Mouse (Mus musculus): Measurements from ENCODE around the gene Casd1.

Gene Casd1

DNA sequence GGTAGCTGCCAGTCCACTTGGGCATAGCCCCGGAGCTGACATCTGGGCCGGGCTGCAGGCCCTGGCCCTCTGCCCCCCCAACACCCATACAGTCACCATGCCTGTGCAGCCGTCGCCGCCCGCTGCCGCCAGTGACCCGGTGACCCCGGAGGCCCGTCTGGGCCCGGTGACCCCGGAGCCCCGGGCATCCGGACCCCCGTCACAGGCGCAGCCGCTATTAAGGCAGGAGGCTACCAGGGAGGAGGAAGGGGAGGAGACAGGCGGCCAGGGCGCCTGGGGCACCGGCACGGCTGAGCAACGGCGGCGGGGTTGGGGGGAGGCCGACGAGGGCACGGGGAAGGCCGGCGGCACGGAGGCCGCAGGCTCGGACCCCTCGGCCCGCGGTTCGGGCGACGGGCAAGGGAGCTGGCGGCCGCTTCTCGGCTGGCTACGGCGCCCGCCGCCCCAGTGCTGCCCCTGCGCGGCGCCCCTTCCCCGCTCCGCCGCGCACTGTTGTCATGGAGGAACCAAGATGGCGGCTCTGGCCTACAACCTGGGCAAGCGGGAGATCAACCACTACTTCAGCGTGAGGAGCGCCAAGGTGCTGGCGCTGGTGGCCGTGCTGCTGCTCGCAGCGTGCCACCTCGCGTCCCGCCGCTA is at the start of gene Casd1:
Gene Casd1 (plus strand): TSS at position 182 of the 639 bp plus-strand sequence.
- DNase-seq: peak; percentile 97

DNA sequence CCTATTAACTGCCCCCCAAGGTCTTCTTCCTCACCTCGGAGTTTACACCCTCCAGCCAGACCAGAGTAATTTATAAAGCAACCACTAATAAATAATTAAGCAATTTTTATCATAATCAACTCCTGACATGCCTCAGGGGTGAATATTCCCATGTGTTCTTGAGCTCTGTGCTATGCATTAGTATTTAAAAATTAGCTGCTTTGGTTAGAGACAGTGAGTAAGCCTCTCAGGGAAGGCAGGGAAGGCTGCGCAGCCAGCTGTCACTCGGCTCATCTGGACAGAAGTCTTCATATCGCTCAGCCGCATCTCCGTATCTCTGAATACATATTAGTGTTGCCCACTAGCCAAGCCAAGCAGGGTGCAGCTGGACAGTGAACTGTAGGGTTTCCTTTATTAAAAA is 45.3 kb upstream of the Casd1 start:
- no peak for DNase-seq

DNA sequence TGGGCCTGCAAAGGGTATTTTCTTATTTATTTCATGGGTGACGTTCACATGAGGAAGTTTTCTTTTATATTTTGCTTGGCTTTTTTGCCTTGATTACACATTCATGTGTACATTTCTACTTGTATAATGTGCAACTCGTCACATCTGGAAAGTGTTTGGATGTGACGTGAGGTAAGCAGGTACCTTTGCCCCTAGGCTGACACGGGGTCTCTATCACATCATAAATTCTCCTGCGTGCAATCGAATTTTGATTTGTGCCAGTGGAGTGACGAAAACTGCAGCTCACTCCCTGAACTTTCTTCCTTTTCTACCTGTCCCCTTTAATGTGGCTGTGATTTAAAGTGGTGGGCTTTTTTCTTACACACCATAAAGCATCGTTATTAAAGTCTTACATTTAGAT is 43.6 kb upstream of the Casd1 start:
- no peak for DNase-seq

DNA sequence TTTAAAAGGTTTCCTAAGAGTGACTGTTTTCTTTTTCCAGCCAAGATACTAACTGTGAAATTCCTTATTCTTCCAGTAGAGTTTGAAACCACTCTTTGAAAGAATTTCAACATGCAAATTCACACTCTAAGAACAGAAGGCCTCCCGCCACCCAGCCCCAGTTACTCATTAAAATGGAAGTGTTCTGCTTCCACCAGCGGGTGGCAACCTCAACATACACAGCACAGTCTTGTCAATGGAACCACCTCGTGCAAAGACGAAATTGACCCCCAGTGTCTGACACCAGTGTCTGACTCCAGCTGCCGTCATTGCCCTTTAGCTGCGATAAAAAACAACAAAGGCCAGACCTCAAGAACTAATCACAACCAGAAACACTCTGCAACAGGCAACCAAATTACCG is 43.0 kb upstream of the Casd1 start:
- DNase-seq: no peak

DNA sequence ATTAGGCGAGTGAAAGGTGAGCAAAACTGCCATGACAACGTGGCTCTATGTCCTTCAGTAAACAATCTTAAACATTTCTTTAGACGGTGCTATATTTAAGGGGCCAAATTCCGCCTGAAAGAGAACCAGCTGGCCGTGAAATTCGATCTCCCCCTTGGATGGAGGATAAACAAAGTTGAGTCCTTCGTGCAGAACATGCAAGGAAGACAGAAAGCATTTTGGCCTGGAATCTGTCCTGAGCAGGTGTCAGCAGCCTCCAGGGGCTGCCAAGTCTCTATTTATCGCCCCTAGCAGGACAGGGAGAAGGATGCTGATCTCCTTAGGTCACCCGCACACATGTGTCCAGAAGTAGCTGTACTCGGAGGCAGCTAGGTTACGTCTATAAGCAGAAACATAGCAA is 39.5 kb upstream of the Casd1 start:
- DNase-seq: no peak

DNA sequence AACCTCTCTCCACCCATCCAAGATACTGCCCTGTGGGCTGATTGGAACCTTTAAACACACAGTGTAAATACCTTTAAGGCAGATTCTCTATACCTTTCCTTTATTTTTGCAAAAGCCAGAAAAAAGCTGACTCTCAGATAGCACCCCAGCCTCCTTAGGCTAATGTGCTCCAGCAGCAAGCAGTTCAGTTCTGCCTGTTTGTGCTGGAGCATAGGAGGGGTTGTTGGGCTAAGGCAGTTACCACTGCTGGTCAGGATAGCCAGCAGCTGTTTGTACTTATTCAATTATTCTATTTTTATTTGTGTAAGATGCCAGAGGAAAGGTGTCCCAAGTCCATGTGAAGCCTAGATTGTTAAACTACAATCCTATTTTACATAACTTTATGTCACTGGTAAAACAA is 39.0 kb upstream of the Casd1 start:
- no peak for DNase-seq

DNA sequence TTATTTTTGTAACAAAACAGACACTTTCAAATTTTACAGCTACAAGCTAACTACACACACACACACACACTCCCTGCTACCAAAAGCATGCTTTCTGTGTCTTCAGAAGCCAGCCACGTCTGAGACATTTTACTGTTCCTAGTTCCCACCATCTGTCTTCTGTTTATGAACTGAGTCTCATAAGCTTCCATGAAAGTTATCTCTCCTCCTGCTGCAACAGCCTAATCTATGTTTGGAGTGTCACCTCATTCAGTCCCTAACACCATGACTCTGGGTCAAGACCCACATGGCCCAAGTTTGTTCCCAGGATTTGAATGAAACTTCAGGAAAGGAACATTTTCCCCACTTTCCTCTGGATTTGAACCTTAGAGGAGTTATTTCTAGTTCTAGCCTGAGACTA is 38.2 kb upstream of the Casd1 start:
- DNase-seq: no peak

DNA sequence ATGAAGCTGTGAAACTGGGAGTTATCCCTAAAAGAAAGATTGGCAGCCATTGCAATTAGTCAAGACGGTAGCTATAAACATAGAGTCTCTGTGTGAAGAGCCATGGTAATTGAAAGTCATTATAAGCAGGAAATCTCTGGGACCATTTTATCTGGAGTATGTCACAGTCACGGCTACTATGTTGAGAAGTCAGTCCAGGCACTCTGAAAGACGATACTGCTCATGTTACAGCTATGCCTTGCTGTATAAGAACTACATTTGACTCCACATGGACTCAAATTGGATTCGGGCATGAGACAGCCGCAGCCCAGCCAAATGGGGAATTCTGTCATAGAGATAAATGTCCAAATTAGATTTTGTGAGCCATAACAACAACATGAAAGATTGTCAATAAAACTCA is 37.2 kb upstream of the Casd1 start:
- DNase-seq: no peak

DNA sequence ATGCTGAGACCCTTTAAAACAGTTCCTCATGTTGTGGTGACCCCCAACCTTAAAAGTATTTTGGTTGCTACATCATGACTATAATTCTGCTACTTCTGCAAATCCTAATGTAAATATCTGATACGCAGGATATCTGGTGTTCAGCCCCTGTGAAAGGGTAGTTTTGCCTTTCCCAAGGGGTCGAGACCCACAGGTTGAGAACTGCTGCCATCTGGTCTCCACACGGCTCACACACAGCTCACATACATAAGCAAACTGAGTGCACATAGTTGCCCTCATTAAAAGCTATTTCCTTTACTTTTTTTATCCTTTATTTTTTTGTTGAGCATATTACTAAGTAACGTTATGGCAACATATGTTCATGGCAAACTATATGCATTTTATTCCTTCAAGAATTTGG is 30.2 kb upstream of the Casd1 start:
- no peak for DNase-seq

DNA sequence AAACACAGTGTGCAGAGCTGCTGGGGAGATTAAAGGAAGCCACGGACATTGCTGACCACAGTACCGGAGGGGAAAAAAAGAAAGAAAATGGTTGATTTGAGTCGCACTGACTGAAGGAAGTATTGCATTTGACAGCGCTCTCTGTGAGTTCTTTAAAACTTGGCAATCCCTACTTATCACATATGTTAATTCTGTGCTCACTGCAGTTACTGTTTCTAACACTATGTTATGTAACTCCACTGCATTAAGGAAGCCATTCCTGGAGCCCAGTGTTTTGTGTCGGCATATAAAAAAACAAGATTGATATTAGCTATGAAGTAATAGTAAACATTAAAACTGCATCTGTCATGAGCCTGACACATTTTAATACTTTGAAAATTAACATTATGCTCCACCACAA is 22.9 kb upstream of the Casd1 start:
- no peak for DNase-seq

DNA sequence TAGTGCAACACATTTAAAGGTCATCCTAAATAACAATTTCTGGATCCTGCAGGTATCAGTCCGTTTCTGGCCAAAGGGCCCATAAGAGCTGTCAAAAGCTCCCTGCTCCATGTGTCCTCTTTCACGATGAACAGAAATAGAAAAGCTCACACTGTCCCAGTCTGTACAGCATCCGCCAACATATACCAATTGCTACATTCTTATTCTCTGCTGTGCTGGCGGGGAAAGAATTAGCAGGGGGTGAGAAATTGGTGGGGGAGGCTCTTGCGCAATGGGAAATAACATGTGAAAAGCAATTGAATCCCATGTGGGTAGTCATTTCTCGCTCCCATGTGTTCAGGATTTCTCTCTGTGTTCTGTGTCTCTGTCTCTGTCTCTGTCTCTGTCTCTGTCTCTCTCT is 22.3 kb upstream of the Casd1 start:
- DNase-seq: no peak

DNA sequence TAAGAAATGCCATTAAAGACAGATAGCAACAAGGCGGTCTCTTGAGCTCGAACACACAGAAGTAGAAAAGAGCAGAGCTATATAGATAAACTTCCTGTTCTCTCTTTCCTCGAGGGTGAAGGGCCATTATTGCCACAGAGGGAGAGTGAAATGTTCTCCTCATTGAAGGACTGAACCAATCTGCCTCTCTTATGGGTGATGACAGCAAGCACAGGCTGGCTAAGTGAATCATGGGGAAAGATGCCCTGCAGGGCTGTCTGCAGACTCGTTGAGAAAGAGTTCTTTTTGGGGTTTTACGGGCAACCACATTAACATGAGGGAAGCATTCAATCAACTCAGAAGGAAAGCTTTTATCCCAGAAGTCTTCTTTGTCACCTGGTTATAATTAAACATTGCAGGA is 21.0 kb upstream of the Casd1 start:
- no peak for DNase-seq

DNA sequence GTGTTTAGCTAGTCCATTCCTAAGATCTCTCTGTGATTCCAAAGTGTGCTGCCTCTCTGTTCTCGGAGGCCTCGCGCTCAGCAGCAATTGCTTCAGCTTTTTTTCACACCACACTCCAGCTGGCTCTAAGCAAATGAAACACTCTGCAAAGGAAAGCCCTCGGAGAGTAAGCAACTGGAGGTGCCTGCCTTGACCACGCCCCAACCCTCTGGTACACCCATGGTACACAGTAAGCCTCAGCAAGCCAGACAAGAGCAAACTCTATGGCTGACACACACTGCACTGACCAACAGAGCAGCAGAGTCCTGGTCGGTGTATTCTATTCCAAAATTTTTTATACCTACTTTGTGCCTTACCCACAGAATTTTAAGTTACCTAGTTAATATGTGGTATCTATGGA is 17.2 kb upstream of the Casd1 start:
- DNase-seq: no peak

DNA sequence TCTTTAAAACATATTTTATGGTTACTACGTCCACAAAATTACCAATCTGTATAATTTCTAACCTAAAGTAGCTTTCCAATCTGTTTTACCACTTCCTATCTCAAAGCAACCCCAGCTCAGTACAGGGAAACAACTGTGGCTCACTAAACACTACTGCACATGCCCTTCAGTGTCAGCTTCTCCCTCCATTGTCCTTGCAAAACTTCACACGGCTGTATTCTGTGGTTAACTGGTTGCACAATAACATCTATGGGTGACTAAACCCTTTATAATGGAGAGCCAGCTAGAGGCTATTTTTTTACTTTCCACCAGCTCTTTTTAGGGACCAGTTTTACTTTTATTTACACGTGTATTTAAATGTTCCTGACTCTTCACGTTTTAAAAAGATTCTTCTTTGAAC is 12.7 kb upstream of the Casd1 start:
- DNase-seq: no peak

DNA sequence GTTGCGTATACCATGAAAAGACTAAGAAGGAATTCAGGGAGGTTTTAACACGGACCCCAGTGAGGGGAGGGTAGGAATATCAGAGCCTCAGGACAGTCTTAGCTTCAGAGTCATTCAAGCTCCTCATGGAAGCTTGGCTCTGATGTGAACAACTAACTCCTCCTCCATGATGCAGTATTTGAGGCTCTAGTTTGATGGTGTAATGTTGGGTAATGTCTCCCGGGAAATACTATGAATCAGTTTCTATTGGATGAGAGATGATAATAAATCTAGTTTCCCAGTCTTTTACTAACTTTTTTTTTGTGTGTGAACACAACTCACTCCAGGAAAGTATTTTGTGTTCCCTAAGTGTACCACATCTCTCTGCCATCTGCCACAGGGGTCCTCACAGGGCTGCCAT is 11.9 kb upstream of the Casd1 start:
- no peak for DNase-seq

DNA sequence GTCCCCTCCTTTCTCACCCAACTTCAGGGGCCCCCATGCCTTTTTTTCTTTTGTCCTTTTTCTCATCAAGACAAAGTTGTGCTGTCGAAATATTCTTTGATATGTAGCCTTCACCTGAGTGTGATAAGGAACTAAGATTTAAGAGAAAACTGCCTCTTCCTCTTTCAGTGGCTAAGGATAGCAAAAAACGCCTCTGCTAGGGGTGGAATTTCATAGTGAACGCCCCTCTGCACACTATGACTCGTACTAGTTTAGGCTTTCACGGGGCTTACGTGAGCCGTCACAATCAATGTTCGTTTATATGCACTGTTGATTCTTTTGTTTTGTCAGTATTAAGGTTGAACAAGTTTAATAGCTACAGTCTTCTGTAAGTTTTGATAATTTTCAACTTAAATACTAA is 10.6 kb upstream of the Casd1 start:
- no peak for DNase-seq

DNA sequence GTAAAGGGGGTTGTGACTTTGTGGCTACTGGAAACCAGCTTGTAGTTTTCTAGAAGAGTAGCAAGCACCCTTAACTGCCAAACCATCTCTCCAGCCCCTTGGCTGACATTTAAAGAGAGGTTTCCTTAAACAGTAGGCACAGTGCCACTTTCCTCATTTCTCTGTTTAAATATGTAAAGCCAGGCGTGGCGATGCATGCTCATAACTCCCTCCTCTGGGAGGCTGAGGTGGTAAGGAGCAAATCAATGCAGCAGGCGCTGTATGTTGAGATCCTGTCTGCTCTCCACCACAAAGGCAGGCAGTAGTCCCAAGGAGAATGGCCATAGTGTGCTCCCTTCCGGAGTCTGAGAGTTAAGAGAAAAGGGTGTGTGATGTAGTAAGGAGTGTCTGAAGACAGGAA is 2.9 kb upstream of the Casd1 start:
- DNase-seq: no peak

DNA sequence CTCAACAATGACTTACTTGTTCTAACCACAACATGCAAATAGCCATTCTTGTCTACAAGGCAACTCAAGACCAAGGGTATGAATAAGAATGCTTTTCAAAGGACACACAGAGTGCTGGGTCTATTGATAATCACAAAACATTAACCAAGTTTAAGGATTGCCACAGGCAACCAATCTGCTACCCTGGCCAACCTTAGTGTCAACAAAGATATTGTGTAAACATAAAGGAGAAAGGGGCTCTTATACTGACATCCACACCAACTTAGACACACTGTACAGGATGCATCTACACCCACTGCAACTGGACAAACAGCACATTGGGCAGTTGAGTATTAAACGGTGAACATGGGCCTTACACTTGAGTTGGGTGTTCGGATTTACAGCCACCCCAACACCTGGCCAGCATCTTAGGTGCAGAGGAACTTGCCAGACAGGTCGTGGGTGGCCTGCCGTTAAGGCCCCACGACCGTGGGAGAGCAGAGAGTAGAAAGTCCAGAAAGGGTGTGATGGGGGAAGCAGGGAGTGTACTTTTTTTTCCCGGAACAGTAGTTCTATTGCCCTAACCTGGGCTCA is 468 bp upstream of the Casd1 start:
- no peak for DNase-seq

DNA sequence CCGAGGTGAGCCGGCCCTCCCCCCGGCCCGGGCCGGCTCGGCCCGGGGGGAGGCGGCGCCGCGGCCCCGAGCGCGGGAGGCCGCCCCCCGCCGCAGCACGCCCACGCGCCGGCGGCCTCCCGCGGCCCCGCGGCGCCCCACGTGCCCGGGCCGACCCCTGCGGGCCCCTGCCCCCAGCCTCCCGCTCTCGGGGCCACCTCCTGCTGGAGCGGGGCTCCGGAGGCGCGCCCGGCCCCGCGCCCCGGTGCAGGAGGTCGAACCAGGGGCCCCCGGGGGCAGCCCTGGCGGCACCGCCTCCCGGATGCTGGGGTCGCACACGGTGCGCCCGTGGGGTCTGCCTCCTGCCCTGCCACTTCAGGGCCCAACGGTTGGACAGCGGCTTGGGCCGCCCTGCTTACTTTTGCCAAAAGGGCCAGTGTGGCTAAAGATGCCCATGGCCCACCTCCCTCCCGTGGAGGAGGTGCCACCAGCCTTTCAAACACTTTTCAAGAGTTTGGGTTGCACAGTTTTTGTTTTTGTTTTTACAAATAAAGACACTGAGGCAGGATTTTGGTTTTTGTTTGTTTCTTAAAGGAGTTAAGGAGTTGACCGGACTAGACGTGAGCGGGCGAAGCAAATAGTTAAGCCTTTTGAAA is 775 bp downstream of the Casd1 start:
- DNase-seq: peak; percentile 95

DNA sequence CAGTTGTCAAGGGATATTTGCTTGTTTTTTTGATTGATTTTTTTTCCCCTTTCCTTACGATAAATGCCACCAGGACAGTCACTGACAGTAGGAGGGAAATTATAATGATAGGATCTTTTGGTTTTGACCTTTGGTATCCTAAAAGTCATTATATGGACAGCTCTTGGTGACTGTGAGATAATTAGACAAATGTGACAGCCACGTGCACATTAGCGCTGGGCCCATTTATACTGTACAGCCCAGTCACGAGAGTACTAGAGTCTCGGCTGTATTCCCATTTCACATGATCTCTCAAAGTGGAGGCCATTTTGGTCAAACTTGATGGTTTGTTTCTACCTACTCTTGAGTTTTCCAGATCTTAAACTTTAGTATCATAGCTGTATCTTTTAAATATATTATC is 1.4 kb downstream of the Casd1 start:
- DNase-seq: no peak

DNA sequence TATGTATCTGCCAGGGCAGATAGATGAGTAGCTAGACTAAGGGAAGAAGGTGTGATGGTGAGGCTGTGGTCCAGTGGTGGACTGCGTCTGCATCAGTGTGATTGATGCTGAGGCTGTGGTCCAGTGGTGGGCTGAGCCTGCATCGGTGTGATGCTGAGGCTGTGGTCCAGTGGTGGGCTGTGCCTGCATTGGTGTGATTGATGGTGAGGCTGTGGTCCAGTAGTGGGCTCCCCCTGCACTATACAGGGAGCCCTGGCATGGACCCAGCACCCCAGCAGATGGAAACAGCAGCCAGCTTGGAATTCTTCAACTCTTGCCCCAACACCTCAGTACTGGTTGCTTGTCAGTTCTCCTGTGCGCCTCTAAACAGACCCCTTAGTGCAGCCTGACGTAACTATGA is 5.8 kb downstream of the Casd1 start:
- DNase-seq: peak; percentile 78

DNA sequence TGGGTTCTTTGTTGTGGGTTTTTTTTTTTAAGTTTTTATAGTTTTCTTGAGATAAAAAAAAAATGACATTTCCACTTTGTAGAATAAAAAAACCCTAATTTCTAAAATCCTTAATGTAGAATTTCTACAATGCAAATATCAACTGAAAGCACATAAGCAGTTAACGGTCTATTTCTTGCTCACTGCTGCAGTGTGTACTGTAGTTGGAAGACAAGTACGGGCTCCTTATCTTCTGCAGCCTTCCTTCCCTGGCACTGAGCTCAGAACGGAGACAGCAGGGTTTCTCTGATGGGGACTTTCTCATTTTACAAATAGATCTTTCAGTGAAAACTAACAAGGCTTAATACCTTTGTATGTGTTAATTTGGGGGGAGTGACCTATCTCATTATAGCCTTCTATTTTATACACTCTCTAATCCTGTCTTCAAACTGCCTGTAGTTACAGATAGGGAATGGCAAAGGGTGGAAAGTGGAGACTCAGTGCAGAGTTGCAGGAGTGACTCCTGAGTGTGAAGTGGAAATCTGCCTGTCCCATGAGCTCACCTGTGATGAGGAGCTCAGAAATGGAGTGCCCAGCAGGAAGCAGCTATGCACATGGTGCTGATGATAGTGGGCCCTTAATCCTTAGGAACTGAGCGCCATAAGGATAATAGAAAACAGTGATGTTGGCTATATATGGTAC is 9.7 kb downstream of the Casd1 start:
- no peak for DNase-seq

DNA sequence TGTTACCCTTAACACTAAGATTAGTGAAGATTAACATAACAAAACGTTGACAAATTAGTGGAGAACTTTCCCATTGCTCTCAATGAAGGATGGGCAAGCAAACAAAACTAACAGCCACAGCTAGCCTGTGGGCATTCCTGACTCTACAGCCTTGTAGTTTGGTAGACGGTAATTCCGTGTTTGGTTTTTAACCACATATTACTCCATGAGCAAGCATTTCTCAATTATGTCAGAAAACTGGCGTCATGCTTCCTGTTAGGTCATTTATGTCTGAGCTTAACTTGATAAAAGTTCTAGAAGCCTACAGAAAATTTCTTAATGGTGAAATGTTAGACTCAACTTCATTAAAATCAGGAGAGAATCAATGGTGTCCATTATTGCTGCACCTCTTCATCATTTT is 11.2 kb downstream of the Casd1 start:
- DNase-seq: no peak

DNA sequence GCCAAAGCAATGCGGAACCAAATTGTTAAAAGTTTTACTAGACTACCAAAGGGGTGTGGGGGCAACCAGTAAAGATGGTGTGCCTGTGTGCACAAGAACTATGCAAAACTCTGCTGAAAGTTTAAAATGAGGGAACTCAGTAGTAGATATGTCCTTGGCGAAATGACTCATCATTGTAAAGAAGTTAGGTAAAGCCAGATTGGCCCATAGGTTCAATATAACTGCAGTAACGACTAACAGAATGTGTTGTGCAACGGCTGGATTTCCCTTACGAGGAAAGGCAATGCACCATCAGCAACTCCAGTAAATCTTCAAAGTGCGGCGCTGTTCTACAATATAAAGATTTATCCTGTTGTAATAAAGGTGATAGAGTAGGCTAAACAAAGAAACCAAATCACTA is 11.8 kb downstream of the Casd1 start:
- DNase-seq: no peak
